Mouse (Mus musculus) heart, postnatal 0 days (tissue): ENCODE measurements around the gene Cyren.

Experiments used
- CTCF ChIP-seq: IDR thresholded peaks from 2 replicates; pipeline ENCODE4 v1.5.1; 2016; ENCODE audit warnings: antibody characterized with exemption, control low read depth, low read depth
- EP300 ChIP-seq: IDR thresholded peaks from 2 replicates; pipeline ENCODE4 v1.6.1; 2016; ENCODE audit warnings: antibody characterized with exemption, low read depth

DNA sequence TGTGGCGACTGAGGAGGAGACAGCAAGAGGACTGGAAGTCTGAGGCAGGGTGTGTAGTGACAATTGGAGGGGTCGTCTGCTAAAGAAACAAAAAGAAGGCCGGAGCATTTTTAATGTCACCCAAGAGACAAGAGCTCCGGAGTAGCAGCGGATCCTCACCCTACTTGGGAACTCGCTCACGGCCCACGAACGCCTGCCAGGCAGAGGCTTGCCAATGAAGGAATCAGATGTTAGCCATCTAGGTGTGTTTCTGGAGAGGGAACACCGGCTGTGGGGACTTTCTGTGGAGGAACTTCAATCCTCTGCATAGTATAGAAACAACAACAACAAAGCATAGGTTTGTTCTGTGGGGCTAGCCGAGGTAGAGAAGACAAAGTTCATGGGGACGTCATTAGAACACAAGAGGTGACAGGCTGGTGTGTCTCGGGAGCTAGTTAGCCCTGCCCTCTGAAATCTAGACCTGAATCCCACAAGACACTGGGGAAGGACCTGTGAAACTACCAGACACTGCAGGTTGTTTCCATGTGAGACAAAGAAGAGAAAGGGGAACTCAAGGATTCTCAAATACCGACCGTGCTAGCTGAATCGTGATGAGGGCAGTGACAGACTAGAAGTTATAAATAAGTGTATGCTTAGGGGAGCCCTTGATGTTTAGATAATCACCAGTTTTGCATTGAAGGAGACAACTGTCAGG is 10.4 kb downstream of the Cyren start:
- no peak for TF ChIP-seq CTCF
- no peak for TF ChIP-seq EP300
